Mouse (Mus musculus): ENCODE results near the gene Aaed1.

DNA sequence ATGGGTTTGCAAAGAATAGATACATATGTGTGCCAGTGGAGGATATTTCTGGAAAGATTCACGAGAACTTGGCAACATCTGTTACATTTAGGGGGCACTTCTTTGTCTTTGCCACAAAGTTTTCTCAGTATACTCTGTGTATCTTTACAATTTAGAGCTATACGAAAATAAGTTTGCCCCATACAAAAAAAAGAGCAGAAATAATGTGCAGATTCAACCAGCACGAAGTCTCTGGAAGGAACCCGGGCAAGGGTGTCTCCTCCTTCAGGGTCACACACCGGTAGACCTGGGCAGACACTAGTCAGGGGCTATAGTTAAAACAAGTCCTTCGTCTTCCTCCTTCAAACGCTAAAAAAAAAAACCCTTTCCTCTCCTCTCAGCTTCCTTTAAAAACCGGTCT is 39.2 kb downstream of the Aaed1 start:
- TF ChIP-seq CTCF (conservative IDR thresholded peaks at IDR 0.05; ENCODE audit: insufficient read depth, insufficient read length, low read depth, low read length): no peak
- no peak for TF ChIP-seq POLR2A (IDR thresholded peaks at IDR 0.05; ENCODE audit: low read depth, low read length)

Data from kidney, adult 2 months (tissue).